Mouse (Mus musculus): ENCODE measurements around the gene Il21. TPM values are rescaled to one million over a fixed set of nuclear protein-coding genes. Genes with fewer than 3 reads are reported as not detected.
A peak's percentile ranks its signal among the peaks of the same experiment; 100 is the strongest.

The Il21 gene
- not detected in 2 replicates for polyA plus RNA-seq (2014; fragmentation: Nextera tagmentation; extraction: Ambion mirVana)

- ATAC-seq (ENCODE audit: low FRiP score, low TSS enrichment) (no peak), DNase-seq (no peak)
- H3K4me1 ChIP-seq (ENCODE audit: control insufficient read depth, insufficient read depth, low read length): 0 out of 2 replicates have a peak, but pooled peaks cover 4% of the 10 kb centered on the region
- H3K27ac ChIP-seq (replicated peaks; ENCODE audit: low read depth, low read length): no peak within 1 kb of the TSS
- no peak within 1 kb of the TSS for H3K4me3 ChIP-seq (replicated peaks; ENCODE audit: low read depth, low read length)
- H3K27me3 ChIP-seq (ENCODE audit: control insufficient read depth, insufficient read depth, low read length): no peaks in the 10 kb centered on the region
- no peaks in the 10 kb centered on the region for H3K9me3 ChIP-seq (ENCODE audit: control insufficient read depth, low read length)
- 90% methylated on average over 7 of the region's 7 CpGs for WGBS
- no peak within 1 kb of the TSS for H3K9ac ChIP-seq (replicated peaks; ENCODE audit: low read length)
- H3K36me3 ChIP-seq (ENCODE audit: control insufficient read depth, insufficient read depth, low read length): no peaks in the 10 kb centered on the region
- H3K4me2 ChIP-seq (ENCODE audit: low read length): no peak within 1 kb of the TSS
Observed at GRCm38 (mm10) chr3:37232586-37233222, at the start of gene Il21. Gene Il21 (minus strand): TSS chr3:37232636.

- no peak for ATAC-seq (ENCODE audit: low FRiP score, low TSS enrichment)
- WGBS: 83% methylated on average over 8 of the region's 8 CpGs
- H3K9ac ChIP-seq (replicated peaks; ENCODE audit: low read length): no peak overlapping the region
Observed at GRCm38 (mm10) chr3:37280871-37281270, 48.4 kb upstream of the Il21 start.

GRCm38 (mm10) chr3:37280221-37280620 is 47.8 kb upstream of the Il21 start:
- Histone ChIP-seq H3K4me3 (replicated peaks; ENCODE audit: low read depth, low read length) (no peak overlapping the region), H3K27ac (replicated peaks; ENCODE audit: low read depth, low read length) (no peak overlapping the region), H3K9me3 (ENCODE audit: control insufficient read depth, low read length) (no peaks in the 10 kb centered on the region), H3K9ac (replicated peaks; ENCODE audit: low read length) (no peak overlapping the region), H3K4me2 (ENCODE audit: low read length) (no peak overlapping the region), H3K4me1 (ENCODE audit: control insufficient read depth, insufficient read depth, low read length) (no peaks in the 10 kb centered on the region), H3K36me3 (ENCODE audit: control insufficient read depth, insufficient read depth, low read length) (no peaks in the 10 kb centered on the region), H3K27me3 (ENCODE audit: control insufficient read depth, insufficient read depth, low read length) (no peaks in the 10 kb centered on the region)
- 94% methylated on average over 1 of the region's 1 CpGs for WGBS
- no peak for DNase-seq
- no peak for ATAC-seq (ENCODE audit: low FRiP score, low TSS enrichment)

More at GRCm38 (mm10) chr3:37280871-37281270, 48.4 kb upstream of the Il21 start:
- Histone ChIP-seq H3K4me1 (ENCODE audit: control insufficient read depth, insufficient read depth, low read length) (no peaks in the 10 kb centered on the region), H3K4me2 (ENCODE audit: low read length) (no peak overlapping the region), H3K36me3 (ENCODE audit: control insufficient read depth, insufficient read depth, low read length) (no peaks in the 10 kb centered on the region), H3K9me3 (ENCODE audit: control insufficient read depth, low read length) (no peaks in the 10 kb centered on the region), H3K4me3 (replicated peaks; ENCODE audit: low read depth, low read length) (no peak overlapping the region), H3K27me3 (ENCODE audit: control insufficient read depth, insufficient read depth, low read length) (no peaks in the 10 kb centered on the region), H3K27ac (replicated peaks; ENCODE audit: low read depth, low read length) (no peak overlapping the region)
- no peak for DNase-seq

- Histone ChIP-seq H3K9me3 (ENCODE audit: control insufficient read depth, low read length) (no peaks in the 10 kb centered on the region), H3K36me3 (ENCODE audit: control insufficient read depth, insufficient read depth, low read length) (no peaks in the 10 kb centered on the region), H3K4me1 (ENCODE audit: control insufficient read depth, insufficient read depth, low read length) (no peaks in the 10 kb centered on the region), H3K27ac (replicated peaks; ENCODE audit: low read depth, low read length) (no peak overlapping the region), H3K4me2 (ENCODE audit: low read length) (no peak overlapping the region), H3K9ac (replicated peaks; ENCODE audit: low read length) (no peak overlapping the region), H3K4me3 (replicated peaks; ENCODE audit: low read depth, low read length) (no peak overlapping the region), H3K27me3 (ENCODE audit: control insufficient read depth, insufficient read depth, low read length) (no peaks in the 10 kb centered on the region)
- 81% methylated on average over 6 of the region's 6 CpGs for WGBS
- ATAC-seq (ENCODE audit: low FRiP score, low TSS enrichment) (no peak), DNase-seq (no peak)
Observed at GRCm38 (mm10) chr3:37274661-37275060, 42.2 kb upstream of the Il21 start.

- Histone ChIP-seq H3K4me3 (replicated peaks; ENCODE audit: low read depth, low read length) (no peak overlapping the region), H3K4me2 (ENCODE audit: low read length) (no peak overlapping the region), H3K4me1 (ENCODE audit: control insufficient read depth, insufficient read depth, low read length) (no peaks in the 10 kb centered on the region), H3K9ac (replicated peaks; ENCODE audit: low read length) (no peak overlapping the region), H3K27ac (replicated peaks; ENCODE audit: low read depth, low read length) (no peak overlapping the region), H3K9me3 (ENCODE audit: control insufficient read depth, low read length) (no peaks in the 10 kb centered on the region), H3K27me3 (ENCODE audit: control insufficient read depth, insufficient read depth, low read length) (no peaks in the 10 kb centered on the region), H3K36me3 (ENCODE audit: control insufficient read depth, insufficient read depth, low read length) (no peaks in the 10 kb centered on the region)
- WGBS: 90% methylated on average over 7 of the region's 7 CpGs
- no peak for ATAC-seq (ENCODE audit: low FRiP score, low TSS enrichment)
- DNase-seq: no peak
Observed at GRCm38 (mm10) chr3:37273092-37273491, 40.7 kb upstream of the Il21 start.

- H3K9me3 ChIP-seq (ENCODE audit: control insufficient read depth, low read length): no peaks in the 10 kb centered on the region
- H3K9ac ChIP-seq (replicated peaks; ENCODE audit: low read length): no peak overlapping the region
- H3K4me2 ChIP-seq (ENCODE audit: low read length): no peak overlapping the region
- peak; percentile 70 for DNase-seq
- no peak; the same call in 1 of the 2 replicates for ATAC-seq (ENCODE audit: low FRiP score, low TSS enrichment)
- H3K36me3 ChIP-seq (ENCODE audit: control insufficient read depth, insufficient read depth, low read length): no peaks in the 10 kb centered on the region
- no peaks in the 10 kb centered on the region for H3K4me1 ChIP-seq (ENCODE audit: control insufficient read depth, insufficient read depth, low read length)
- WGBS: 11% methylated on average over 1 of the region's 1 CpGs
- no peak overlapping the region for H3K4me3 ChIP-seq (replicated peaks; ENCODE audit: low read depth, low read length)
- no peaks in the 10 kb centered on the region for H3K27me3 ChIP-seq (ENCODE audit: control insufficient read depth, insufficient read depth, low read length)
- H3K27ac ChIP-seq (replicated peaks; ENCODE audit: low read depth, low read length): no peak overlapping the region
Observed at GRCm38 (mm10) chr3:37271209-37271608, 38.8 kb upstream of the Il21 start.

- no peaks in the 10 kb centered on the region for H3K27me3 ChIP-seq (ENCODE audit: control insufficient read depth, insufficient read depth, low read length)
- H3K9ac ChIP-seq (replicated peaks; ENCODE audit: low read length): no peak overlapping the region
- no peak overlapping the region for H3K27ac ChIP-seq (replicated peaks; ENCODE audit: low read depth, low read length)
- H3K36me3 ChIP-seq (ENCODE audit: control insufficient read depth, insufficient read depth, low read length): no peaks in the 10 kb centered on the region
- DNase-seq (no peak), ATAC-seq (ENCODE audit: low FRiP score, low TSS enrichment) (no peak)
- 92% methylated on average over 4 of the region's 4 CpGs for WGBS
- H3K4me1 ChIP-seq (ENCODE audit: control insufficient read depth, insufficient read depth, low read length): no peaks in the 10 kb centered on the region
- no peak overlapping the region for H3K4me2 ChIP-seq (ENCODE audit: low read length)
- no peak overlapping the region for H3K4me3 ChIP-seq (replicated peaks; ENCODE audit: low read depth, low read length)
- no peaks in the 10 kb centered on the region for H3K9me3 ChIP-seq (ENCODE audit: control insufficient read depth, low read length)
Observed at GRCm38 (mm10) chr3:37269926-37270325, 37.5 kb upstream of the Il21 start.

- WGBS: 83% methylated on average over 11 of the region's 11 CpGs
- Histone ChIP-seq H3K4me3 (replicated peaks; ENCODE audit: low read depth, low read length) (no peak overlapping the region), H3K9me3 (ENCODE audit: control insufficient read depth, low read length) (no peaks in the 10 kb centered on the region), H3K27ac (replicated peaks; ENCODE audit: low read depth, low read length) (no peak overlapping the region), H3K4me2 (ENCODE audit: low read length) (no peak overlapping the region), H3K4me1 (ENCODE audit: control insufficient read depth, insufficient read depth, low read length) (no peaks in the 10 kb centered on the region), H3K36me3 (ENCODE audit: control insufficient read depth, insufficient read depth, low read length) (no peaks in the 10 kb centered on the region), H3K27me3 (ENCODE audit: control insufficient read depth, insufficient read depth, low read length) (no peaks in the 10 kb centered on the region), H3K9ac (replicated peaks; ENCODE audit: low read length) (no peak overlapping the region)
- no peak for ATAC-seq (ENCODE audit: low FRiP score, low TSS enrichment)
- DNase-seq: no peak
Observed at GRCm38 (mm10) chr3:37268338-37268737, 35.9 kb upstream of the Il21 start.

- H3K4me1 ChIP-seq (ENCODE audit: control insufficient read depth, insufficient read depth, low read length): no peaks in the 10 kb centered on the region
- no peaks in the 10 kb centered on the region for H3K9me3 ChIP-seq (ENCODE audit: control insufficient read depth, low read length)
- DNase-seq (no peak), ATAC-seq (ENCODE audit: low FRiP score, low TSS enrichment) (no peak)
- H3K9ac ChIP-seq (replicated peaks; ENCODE audit: low read length): no peak overlapping the region
- H3K27me3 ChIP-seq (ENCODE audit: control insufficient read depth, insufficient read depth, low read length): no peaks in the 10 kb centered on the region
- H3K27ac ChIP-seq (replicated peaks; ENCODE audit: low read depth, low read length): no peak overlapping the region
- WGBS: 85% methylated on average over 10 of the region's 10 CpGs
- no peak overlapping the region for H3K4me2 ChIP-seq (ENCODE audit: low read length)
- no peak overlapping the region for H3K4me3 ChIP-seq (replicated peaks; ENCODE audit: low read depth, low read length)
- no peaks in the 10 kb centered on the region for H3K36me3 ChIP-seq (ENCODE audit: control insufficient read depth, insufficient read depth, low read length)
Observed at GRCm38 (mm10) chr3:37259331-37259999, 27.0 kb upstream of the Il21 start.

All from midbrain, embryonic 14.5 days (tissue).